Mouse (Mus musculus) granulocyte monocyte progenitor cell, adult 5-6 weeks (primary cell): Measurements from ENCODE around the gene Otx2. TPM values are rescaled to one million over a fixed set of nuclear protein-coding genes. Genes with fewer than 3 reads are reported as not detected.

Source experiments
- total RNA-seq, 2 experiments: library from RNA; stranded (forward) in 1 of 2; stranded (reverse) in 1 of 2; fragments of 200-712, 200-1000 nt in 1 of 2; fragments of >200 nt in 1 of 2; fragmentation: Nextera tagmentation in 1 of 2; gene quantifications; 2 replicates each; pipeline ENCODE4 v1.2.3; 2014 to 2017

Otx2 gene
- total RNA-seq, 2 experiments from 2014 or later, result not detected

Other genes with a start within 250 kb of the Otx2 start
- gene Tmem260, start 227.7 kb downstream of the Otx2 start, total RNA-seq (2014; fragmentation: Nextera tagmentation), result 21.3 and 22.0 TPM in 2 replicates
- 20.2 and 22.2 TPM in 2 replicates for gene Tmem260, start 227.7 kb downstream of the Otx2 start, total RNA-seq (2017)